Mouse (Mus musculus) small intestine, adult 2 months (tissue): ENCODE measurements around the gene Slc9a3r2. TPM values are rescaled to one million over a fixed set of nuclear protein-coding genes. Genes with fewer than 3 reads are reported as not detected.
A peak's percentile ranks its signal among the peaks of the same experiment; 100 is the strongest.

ENCODE experiments used
- H3K27ac ChIP-seq: fragments of 200-500 bp; 2 replicates; pipeline ENCODE4 v1.5.1; 2012; ENCODE audit warnings: low read depth, low read length, control low read depth, inconsistent platforms; ENCODE audit not compliant: insufficient read depth
- H3K27me3 ChIP-seq: fragments of 200-500 bp; 2 replicates; pipeline ENCODE4 v1.6.1; 2012; ENCODE audit warnings: mild to moderate bottlenecking, moderate library complexity, low read length, inconsistent platforms; ENCODE audit not compliant: control insufficient read depth, insufficient read depth
- H3K36me3 ChIP-seq: fragments of 200-500 bp; 2 replicates; pipeline ENCODE4 v1.6.1; 2012; ENCODE audit warnings: mild to moderate bottlenecking, low read length, control low read depth, inconsistent platforms; ENCODE audit not compliant: control insufficient read depth, insufficient read depth
- H3K4me1 ChIP-seq: fragments of 200-500 bp; 2 replicates; pipeline ENCODE4 v1.6.1; 2012; ENCODE audit warnings: low read length, inconsistent platforms, mixed read lengths; ENCODE audit not compliant: control insufficient read depth, insufficient read depth, insufficient read length
- H3K4me3 ChIP-seq: fragments of 200-500 bp; 2 replicates; pipeline ENCODE4 v1.5.1; 2012; ENCODE audit warnings: low read depth, mild to moderate bottlenecking, control low read depth, inconsistent platforms, low read length, moderate library complexity
- CTCF ChIP-seq: fragments of 200-500 bp; IDR thresholded peaks from 2 replicates; pipeline ENCODE4 v1.5.1; 2012; ENCODE audit warnings: low read depth, mild to moderate bottlenecking, control low read depth, inconsistent platforms, low read length, moderate library complexity, mixed read lengths; ENCODE audit not compliant: insufficient replicate concordance, insufficient read length; ENCODE audit errors: extremely low read depth
- POLR2A ChIP-seq: fragments of 200-500 bp; IDR thresholded peaks from 2 replicates; pipeline ENCODE4 v1.6.1; 2012; ENCODE audit warnings: low read depth, mild to moderate bottlenecking, control low read depth, inconsistent platforms, low read length, moderate library complexity
- WGBS: fragments of 180-500 bp; shearing (Covaris S2); methylation state at CpG from one replicate; pipeline ENCODE4 v1.1.7; 2018; 5-methylcytosine and 5-hydroxymethylcytosine counted together
- polyA plus RNA-seq: library from polyadenylated mRNA; depleted of rRNA; stranded (reverse); fragments of >200 nt; gene quantifications from 2 replicates; pipeline ENCODE4 v1.2.3, GENCODE M21; 2012; rRNA removed

Gene Slc9a3r2
- 35.6 and 44.9 TPM in 2 replicates for polyA plus RNA-seq

DNA sequence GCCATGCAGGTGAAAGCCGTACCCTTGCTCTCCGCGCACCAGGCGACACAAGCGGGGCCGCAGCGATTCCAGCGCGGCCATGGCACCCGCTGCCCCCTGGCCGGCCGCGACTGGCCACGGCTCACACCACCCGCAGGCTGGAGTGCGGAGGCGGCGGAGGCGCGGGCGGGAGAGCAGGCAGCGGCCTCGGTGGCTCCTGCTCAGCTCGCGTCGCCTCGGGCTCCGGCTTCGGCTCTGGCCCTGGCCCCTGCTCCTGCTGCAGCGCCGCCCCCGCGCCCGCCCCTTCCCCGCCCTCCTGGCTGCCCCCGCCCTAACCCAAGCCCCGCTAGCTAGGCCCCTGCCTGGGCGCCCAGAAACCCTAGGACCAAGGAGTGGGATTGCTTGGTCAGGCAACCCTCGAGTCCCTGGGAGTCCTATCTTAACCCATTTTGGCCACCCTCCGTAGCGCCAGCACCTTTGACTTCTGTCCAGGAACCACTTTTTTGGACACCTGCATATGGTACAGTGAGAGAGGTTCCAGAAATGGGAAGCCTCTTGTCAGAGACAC lies at the start of gene Slc9a3r2:
Gene Slc9a3r2, minus strand, starts transcription at position 258 of the 547 bp plus-strand sequence.
- TF ChIP-seq POLR2A (0 out of 2 replicates have a peak, but pooled peaks have one; percentile 31), CTCF (no peak)
- Histone ChIP-seq H3K27me3 (peaks cover 11% of the 10 kb centered on the region), H3K4me1 (peaks cover 8% of the 10 kb centered on the region; the same call in 1 of the 2 replicates), H3K4me3 (peak within 1 kb of the TSS; percentile 94), H3K36me3 (no peaks in the 10 kb centered on the region), H3K27ac (peak within 1 kb of the TSS; percentile 61; the same call in 1 of the 2 replicates)
- 1% methylated on average over 41 of the region's 41 CpGs for WGBS

DNA sequence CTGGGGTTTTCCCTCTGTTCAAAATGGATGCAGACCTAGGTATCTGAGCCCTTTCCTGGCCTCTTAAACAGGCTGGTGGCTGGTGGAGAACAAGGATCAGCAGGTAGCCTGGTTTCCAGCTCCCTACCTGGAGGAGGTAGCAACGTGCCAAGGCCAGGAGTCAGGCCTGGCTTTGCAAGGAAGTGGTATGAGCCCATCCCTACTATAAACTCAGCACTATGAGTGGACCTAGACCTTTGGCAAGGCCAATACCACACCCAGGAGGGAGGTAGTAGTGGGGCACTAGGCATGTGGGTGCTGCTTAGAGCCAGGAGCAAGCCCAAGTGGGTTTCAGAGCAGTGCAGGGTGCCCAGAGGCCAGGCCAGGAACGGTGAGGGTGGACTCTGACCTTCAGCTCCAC lies 49.3 kb upstream of the Slc9a3r2 start:
- 30% methylated on average over 2 of the region's 2 CpGs for WGBS
- peak; percentile 76 for TF ChIP-seq POLR2A
- TF ChIP-seq CTCF = no peak

DNA sequence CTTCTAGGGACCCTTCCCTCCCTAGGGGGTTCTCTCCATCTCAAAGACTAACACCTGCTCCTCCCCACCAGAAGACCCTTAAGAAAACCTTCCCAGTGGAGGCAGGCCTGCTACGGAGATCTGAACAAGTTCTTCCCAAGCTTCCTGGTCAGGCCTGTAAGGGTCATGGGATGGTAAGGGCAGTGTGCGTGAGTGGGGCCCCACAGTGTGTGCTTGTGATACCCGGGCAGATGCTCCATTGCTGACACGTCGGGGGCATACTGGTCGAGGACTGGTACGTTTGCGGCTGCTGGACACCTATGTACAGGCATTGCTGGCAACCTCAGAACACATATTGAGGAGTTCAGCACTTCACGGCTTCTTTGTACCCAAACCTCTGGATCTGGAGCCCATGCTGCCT lies 48.6 kb upstream of the Slc9a3r2 start:
- H3K4me3 ChIP-seq = peak overlapping the region; percentile 66
- WGBS = 28% methylated on average over 9 of the region's 9 CpGs
- H3K4me1 ChIP-seq = peaks cover 23% of the 10 kb centered on the region
- H3K27me3 ChIP-seq = no peaks in the 10 kb centered on the region
- peak overlapping the region; percentile 99 for H3K27ac ChIP-seq
- TF ChIP-seq CTCF = no peak
- no peak for TF ChIP-seq POLR2A
- peaks cover 21% of the 10 kb centered on the region for H3K36me3 ChIP-seq

More for the DNA sequence above, 49.3 kb upstream of the Slc9a3r2 start:
- Histone ChIP-seq H3K27me3 (no peaks in the 10 kb centered on the region), H3K27ac (peak overlapping the region; percentile 99), H3K4me3 (peak overlapping the region; percentile 65), H3K4me1 (peaks cover 23% of the 10 kb centered on the region), H3K36me3 (peaks cover 27% of the 10 kb centered on the region)

DNA sequence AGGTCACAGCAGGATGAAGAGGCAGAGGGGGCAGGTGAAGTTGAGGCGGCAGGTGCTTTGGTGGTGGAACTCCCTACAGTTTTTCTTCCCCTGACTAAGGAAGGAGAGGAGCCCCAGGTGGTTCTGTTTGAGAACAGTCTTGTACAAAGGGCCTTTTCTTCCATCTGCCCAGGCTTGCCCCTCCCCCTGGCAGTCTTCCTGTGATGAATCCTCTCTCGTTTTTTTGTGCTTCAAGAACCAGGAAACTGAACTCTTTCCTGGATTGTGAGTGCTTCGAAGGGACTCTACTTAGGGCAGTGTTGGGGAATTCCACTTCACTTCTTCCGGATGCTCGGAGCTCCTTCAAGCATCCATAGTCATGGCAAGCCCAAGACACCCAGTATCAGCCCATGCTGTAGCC lies 47.9 kb upstream of the Slc9a3r2 start:
- TF ChIP-seq POLR2A (no peak; the same call in 1 of the 2 replicates), CTCF (no peak)
- peak overlapping the region; percentile 99 for H3K27ac ChIP-seq
- H3K27me3 ChIP-seq = no peaks in the 10 kb centered on the region
- H3K4me1 ChIP-seq = peaks cover 23% of the 10 kb centered on the region
- H3K36me3 ChIP-seq = peaks cover 21% of the 10 kb centered on the region
- H3K4me3 ChIP-seq = peak overlapping the region; percentile 66
- WGBS = 11% methylated on average over 5 of the region's 5 CpGs

DNA sequence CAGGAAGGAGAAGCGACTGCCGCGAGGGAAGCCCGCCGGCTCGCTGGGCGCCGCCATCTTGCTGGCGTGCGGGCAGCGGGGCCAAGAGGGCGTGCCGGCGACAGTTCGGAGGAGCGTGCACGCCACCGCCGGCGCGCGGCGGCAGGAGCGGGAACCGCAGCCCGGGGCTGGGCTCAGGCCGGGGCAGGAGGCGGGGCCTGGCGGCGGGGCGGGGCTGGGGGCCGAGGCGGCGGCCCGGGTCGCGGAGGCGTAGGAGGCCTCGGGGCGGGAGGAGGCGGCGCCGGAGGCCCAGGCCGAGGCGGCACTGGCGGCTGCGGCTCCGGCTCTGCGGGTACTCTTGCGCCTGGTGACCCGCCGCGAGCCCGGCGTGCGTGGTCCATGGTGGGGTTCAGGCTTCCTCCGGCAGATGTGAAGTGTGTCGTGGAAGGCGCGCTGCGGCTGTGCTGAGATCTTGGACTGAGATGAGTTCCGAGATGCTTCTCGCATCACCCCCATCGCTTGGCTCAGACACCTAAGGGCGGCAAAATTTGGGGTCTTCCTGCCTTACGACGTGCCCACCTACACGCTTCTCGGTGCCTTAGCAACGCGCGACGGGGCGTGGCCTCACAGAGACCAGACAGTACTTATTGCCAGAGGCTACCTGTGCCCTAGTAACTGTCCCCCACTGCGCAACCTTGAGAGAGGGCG lies 46.0 kb upstream of the Slc9a3r2 start, which contains the start of the genes Gfer and Noxo1:
Gene Gfer, minus strand, starts transcription at position 146 of the 687 bp plus-strand sequence.
Gene Noxo1, plus strand, starts transcription at position 224 of the 687 bp plus-strand sequence.
- Histone ChIP-seq H3K36me3 (peaks cover 14% of the 10 kb centered on the region), H3K27ac (peak within 1 kb of the TSS; percentile 99), H3K4me1 (peaks cover 23% of the 10 kb centered on the region), H3K4me3 (peak within 1 kb of the TSS; percentile 74), H3K27me3 (no peaks in the 10 kb centered on the region)
- no peak; the same call in 1 of the 2 replicates for TF ChIP-seq CTCF
- TF ChIP-seq POLR2A = no peak; the same call in none of the 2 replicates
- 2% methylated on average over 73 of the region's 76 CpGs for WGBS

DNA sequence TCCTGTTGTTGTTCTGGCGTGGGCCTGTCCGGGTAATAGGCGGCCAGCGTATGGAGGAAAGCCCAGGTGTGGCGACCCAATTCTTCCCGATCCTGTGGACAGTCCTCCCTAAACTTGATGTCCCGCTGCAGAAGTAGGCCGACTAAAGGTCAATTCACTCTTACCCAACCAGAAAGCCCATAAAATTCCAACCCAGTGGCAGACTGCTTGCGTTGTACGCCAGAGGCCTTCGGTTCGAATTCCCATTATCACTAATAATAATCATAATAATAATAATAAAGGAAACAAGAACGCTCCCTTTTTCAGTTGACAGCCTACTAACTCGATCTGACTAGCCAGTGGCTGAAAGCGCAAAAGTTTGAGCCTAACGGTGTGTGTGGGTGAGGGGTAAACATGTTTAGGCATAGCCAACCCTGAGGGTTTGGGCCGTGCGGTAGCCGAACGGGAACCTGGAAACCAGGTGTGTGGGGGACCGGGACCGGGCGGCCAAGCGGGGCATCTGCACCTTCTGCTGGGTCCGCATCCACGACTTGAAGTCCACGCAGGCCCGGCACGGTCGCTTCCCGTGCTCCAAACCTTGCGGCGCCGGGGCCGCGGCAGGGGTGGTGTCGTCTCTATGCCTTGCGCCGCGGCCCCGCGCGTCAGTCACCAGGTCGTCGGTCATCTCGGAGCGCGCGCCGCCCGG lies 45.3 kb upstream of the Slc9a3r2 start:
- Histone ChIP-seq H3K27ac (peak overlapping the region; percentile 48), H3K27me3 (no peaks in the 10 kb centered on the region), H3K4me1 (peaks cover 20% of the 10 kb centered on the region; the same call in 1 of the 2 replicates), H3K36me3 (peaks cover 7% of the 10 kb centered on the region), H3K4me3 (peak overlapping the region; percentile 74)
- 3% methylated on average over 50 of the region's 51 CpGs for WGBS
- TF ChIP-seq CTCF (no peak), POLR2A (no peak)
